Mouse (Mus musculus) embryonic fibroblast, embryonic 13.5 days (primary cell): ENCODE results near the gene Slc15a1.

Experiments
- CTCF ChIP-seq: IDR thresholded peaks from 2 replicates; pipeline ENCODE4 v1.5.1; 2011; ENCODE audit warnings: mild to moderate bottlenecking, control low read depth, low read length, moderate library complexity, borderline replicate concordance; ENCODE audit not compliant: insufficient read depth
- POLR2A ChIP-seq: IDR thresholded peaks from 2 replicates; pipeline ENCODE4 v1.6.1; 2011; ENCODE audit warnings: low read depth, mild to moderate bottlenecking, control low read depth, low read length, moderate library complexity

DNA sequence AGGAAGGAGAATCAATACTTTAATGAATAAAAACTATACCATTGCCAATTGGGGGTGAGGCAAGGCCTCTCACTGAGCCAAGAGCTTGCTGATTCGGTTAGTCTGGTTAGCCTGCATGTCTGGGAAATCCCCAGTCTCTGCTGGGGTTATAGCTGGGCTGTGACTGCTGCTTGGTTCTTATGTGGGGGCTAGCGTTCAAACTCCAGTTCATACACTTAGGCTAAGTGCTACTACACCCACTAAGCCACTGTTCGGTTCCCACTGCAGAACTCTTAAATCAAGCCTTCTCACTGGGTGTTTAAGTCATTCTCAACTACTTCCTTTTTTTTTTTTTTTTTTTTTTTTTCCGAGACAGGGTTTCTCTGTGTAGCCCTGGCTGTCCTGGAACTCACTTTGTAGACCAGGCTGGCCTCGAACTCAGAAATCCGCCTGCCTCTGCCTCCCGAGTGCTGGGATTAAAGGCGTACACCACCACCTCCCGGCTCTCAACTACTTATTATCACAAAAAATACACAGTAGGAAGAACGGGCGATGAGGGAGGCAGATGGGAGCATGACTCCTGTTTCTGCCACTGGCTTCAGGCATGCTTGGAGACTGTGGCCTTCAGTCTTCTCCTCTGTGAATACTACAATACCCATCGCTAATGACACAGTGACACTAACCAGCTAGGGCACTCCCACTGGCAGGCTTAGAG is 88.3 kb downstream of the Slc15a1 start:
- TF ChIP-seq POLR2A (no peak), CTCF (no peak)
